Mouse (Mus musculus): ENCODE measurements around the gene Ooep. TPM values are rescaled to one million over a fixed set of nuclear protein-coding genes. Genes with fewer than 3 reads are reported as not detected.

Ooep gene
- total and polyA plus RNA-seq, 3 experiments = not detected

Other genes starting within 250 kb of the Ooep start
- 0.50 and 0.85 TPM in 2 replicates for gene Gsta4, start 196.0 kb downstream of the Ooep start, total RNA-seq (2012; rRNA removed)
- gene Gsta4, start 196.0 kb downstream of the Ooep start, total RNA-seq (2014; rRNA removed) = not detected in 2 replicates
- 0.47 and 1.2 TPM in 2 replicates for gene Gsta4, start 196.0 kb downstream of the Ooep start, polyA plus RNA-seq (2012; ENCODE audit: insufficient read length, low read depth)
- gene Gsta1, start 148.1 kb downstream of the Ooep start, total RNA-seq (2012; rRNA removed) = not detected in 2 replicates
- gene Gsta1, start 148.1 kb downstream of the Ooep start, total RNA-seq (2014; rRNA removed) = not detected in 2 replicates
- gene Gsta1, start 148.1 kb downstream of the Ooep start, polyA plus RNA-seq (2012; ENCODE audit: insufficient read length, low read depth) = not detected in 2 replicates
- gene Gm3776, start 121.6 kb downstream of the Ooep start, total RNA-seq (2012; rRNA removed) = not detected in 2 replicates
- gene Gm3776, start 121.6 kb downstream of the Ooep start, total RNA-seq (2014; rRNA removed) = not detected in 2 replicates
- gene Gm3776, start 121.6 kb downstream of the Ooep start, polyA plus RNA-seq (2012; ENCODE audit: insufficient read length, low read depth) = not detected in 2 replicates
- not detected in 2 replicates for gene Gm10639, start 88.8 kb downstream of the Ooep start, total RNA-seq (2012; rRNA removed)
- gene Gm10639, start 88.8 kb downstream of the Ooep start, total RNA-seq (2014; rRNA removed) = not detected in 2 replicates
- gene Gm10639, start 88.8 kb downstream of the Ooep start, polyA plus RNA-seq (2012; ENCODE audit: insufficient read length, low read depth) = not detected in 2 replicates
- gene Omt2a, start 63.9 kb downstream of the Ooep start, total RNA-seq (2012; rRNA removed) = not detected in 2 replicates
- gene Omt2a, start 63.9 kb downstream of the Ooep start, total RNA-seq (2014; rRNA removed) = not detected in 2 replicates
- gene Omt2a, start 63.9 kb downstream of the Ooep start, polyA plus RNA-seq (2012; ENCODE audit: insufficient read length, low read depth) = not detected in 2 replicates
- not detected in 2 replicates for gene Omt2b, start 51.1 kb downstream of the Ooep start, total RNA-seq (2012; rRNA removed)
- gene Omt2b, start 51.1 kb downstream of the Ooep start, total RNA-seq (2014; rRNA removed) = not detected in 2 replicates
- not detected in 2 replicates for gene Omt2b, start 51.1 kb downstream of the Ooep start, polyA plus RNA-seq (2012; ENCODE audit: insufficient read length, low read depth)
- gene Gsta2, start 22.9 kb downstream of the Ooep start, total RNA-seq (2012; rRNA removed) = not detected in 2 replicates
- gene Gsta2, start 22.9 kb downstream of the Ooep start, total RNA-seq (2014; rRNA removed) = not detected in 2 replicates
- gene Gsta2, start 22.9 kb downstream of the Ooep start, polyA plus RNA-seq (2012; ENCODE audit: insufficient read length, low read depth) = not detected in 2 replicates
- gene Dppa5a, start 10.5 kb downstream of the Ooep start, total RNA-seq (2012; rRNA removed) = not detected in 2 replicates
- not detected in 2 replicates for gene Dppa5a, start 10.5 kb downstream of the Ooep start, total RNA-seq (2014; rRNA removed)
- gene Dppa5a, start 10.5 kb downstream of the Ooep start, polyA plus RNA-seq (2012; ENCODE audit: insufficient read length, low read depth) = not detected in 2 replicates
- not detected in 2 replicates for gene Ddx43, start 17.1 kb upstream of the Ooep start, total RNA-seq (2012; rRNA removed)
- gene Ddx43, start 17.1 kb upstream of the Ooep start, total RNA-seq (2014; rRNA removed) = not detected in 2 replicates
- not detected in 2 replicates for gene Ddx43, start 17.1 kb upstream of the Ooep start, polyA plus RNA-seq (2012; ENCODE audit: insufficient read length, low read depth)
- gene Cgas, start 64.5 kb upstream of the Ooep start, total RNA-seq (2012; rRNA removed) = not detected in 2 replicates
- not detected in 2 replicates for gene Cgas, start 64.5 kb upstream of the Ooep start, total RNA-seq (2014; rRNA removed)
- gene Cgas, start 64.5 kb upstream of the Ooep start, polyA plus RNA-seq (2012; ENCODE audit: insufficient read length, low read depth) = not detected in 2 replicates
- gene Mto1, start 69.5 kb upstream of the Ooep start, total RNA-seq (2012; rRNA removed) = 21.5 and 22.9 TPM in 2 replicates
- gene Mto1, start 69.5 kb upstream of the Ooep start, total RNA-seq (2014; rRNA removed) = 21.5 and 22.5 TPM in 2 replicates
- gene Mto1, start 69.5 kb upstream of the Ooep start, polyA plus RNA-seq (2012; ENCODE audit: insufficient read length, low read depth) = 13.8 and 14.2 TPM in 2 replicates
- gene Gm17324, start 70.1 kb upstream of the Ooep start, total RNA-seq (2012; rRNA removed) = 0.46 and 0.55 TPM in 2 replicates
- not detected in 2 replicates for gene Gm17324, start 70.1 kb upstream of the Ooep start, total RNA-seq (2014; rRNA removed)
- gene Gm17324, start 70.1 kb upstream of the Ooep start, polyA plus RNA-seq (2012; ENCODE audit: insufficient read length, low read depth) = not detected in 2 replicates
- 14,448 and 18,409 TPM in 2 replicates for gene Eef1a1, start 110.4 kb upstream of the Ooep start, total RNA-seq (2012; rRNA removed)
- 21,026 and 21,314 TPM in 2 replicates for gene Eef1a1, start 110.4 kb upstream of the Ooep start, total RNA-seq (2014; rRNA removed)
- gene Eef1a1, start 110.4 kb upstream of the Ooep start, polyA plus RNA-seq (2012; ENCODE audit: insufficient read length, low read depth) = 11,979 and 12,362 TPM in 2 replicates
- gene Slc17a5, start 209.3 kb upstream of the Ooep start, total RNA-seq (2012; rRNA removed) = 6.7 and 7.6 TPM in 2 replicates
- 4.9 and 5.7 TPM in 2 replicates for gene Slc17a5, start 209.3 kb upstream of the Ooep start, total RNA-seq (2014; rRNA removed)
- 7.0 and 7.6 TPM in 2 replicates for gene Slc17a5, start 209.3 kb upstream of the Ooep start, polyA plus RNA-seq (2012; ENCODE audit: insufficient read length, low read depth)
- 0.13 and 0.21 TPM in 2 replicates for gene Cd109, start 236.8 kb upstream of the Ooep start, total RNA-seq (2012; rRNA removed)
- gene Cd109, start 236.8 kb upstream of the Ooep start, total RNA-seq (2014; rRNA removed) = 0.52 and 0.62 TPM in 2 replicates
- 0.65 and 0.73 TPM in 2 replicates for gene Cd109, start 236.8 kb upstream of the Ooep start, polyA plus RNA-seq (2012; ENCODE audit: insufficient read length, low read depth)

Measured in CH12.LX (cell line).